Mouse (Mus musculus) liver, adult (tissue): Measurements from ENCODE around the gene Rnf151.

Source experiments
- GATA4 ChIP-seq: IDR thresholded peaks from 2 replicates; pipeline ENCODE4 v1.6.1; 2014; ENCODE audit warnings: mild to moderate bottlenecking, low read length; ENCODE audit not compliant: insufficient replicate concordance

Rnf151 gene

GRCm38 (mm10) chr17:24722220-24722924 is 4.5 kb upstream of the Rnf151 start:
- TF ChIP-seq GATA4, result no peak

- TF ChIP-seq GATA4, result no peak
Observed at GRCm38 (mm10) chr17:24719494-24720222, 1.8 kb upstream of the Rnf151 start.

GRCm38 (mm10) chr17:24716166-24716682 is 1.6 kb downstream of the Rnf151 start:
- no peak for TF ChIP-seq GATA4

- no peak for TF ChIP-seq GATA4
Observed at GRCm38 (mm10) chr17:24715556-24715955, 2.3 kb downstream of the Rnf151 start.

GRCm38 (mm10) chr17:24708646-24709045 is 9.2 kb downstream of the Rnf151 start:
- no peak for TF ChIP-seq GATA4

- no peak for TF ChIP-seq GATA4
Observed at GRCm38 (mm10) chr17:24707801-24708425, 9.9 kb downstream of the Rnf151 start.

- peak; percentile 11; the same call in 1 of the 2 replicates for TF ChIP-seq GATA4
Observed at GRCm38 (mm10) chr17:24706982-24707800, 10.7 kb downstream of the Rnf151 start, which contains the start of gene Tbl3. Gene Tbl3, minus strand, starts transcription at chr17:24707660.

- TF ChIP-seq GATA4, result no peak
Observed at GRCm38 (mm10) chr17:24705821-24706220, 12.0 kb downstream of the Rnf151 start.

GRCm38 (mm10) chr17:24701251-24701650 is 16.6 kb downstream of the Rnf151 start:
- no peak for TF ChIP-seq GATA4

- TF ChIP-seq GATA4, result no peak
Observed at GRCm38 (mm10) chr17:24699473-24699872, 18.4 kb downstream of the Rnf151 start.

GRCm38 (mm10) chr17:24698715-24699114 is 19.1 kb downstream of the Rnf151 start:
- TF ChIP-seq GATA4, result no peak

- TF ChIP-seq GATA4, result no peak
Observed at GRCm38 (mm10) chr17:24697985-24698384, 19.9 kb downstream of the Rnf151 start.

GRCm38 (mm10) chr17:24696011-24696697 is 21.7 kb downstream of the Rnf151 start, which contains the start of the genes Gfer and Noxo1:
Gene Gfer, minus strand, starts transcription at chr17:24696156.
Gene Noxo1, plus strand, starts transcription at chr17:24696234.
- TF ChIP-seq GATA4, result no peak
